Mouse (Mus musculus): ENCODE measurements around the gene Cuta. TPM values are rescaled to one million over a fixed set of nuclear protein-coding genes. Genes with fewer than 3 reads are reported as not detected.
"Not testable (repeated sequence)": the region's sequence is repeated elsewhere in the genome, so short reads cannot be mapped to it uniquely, and the experiment has no call there.

The Cuta gene
- polyA plus RNA-seq, 1 experiment from 2014 or later, result 172 TPM

DNA sequence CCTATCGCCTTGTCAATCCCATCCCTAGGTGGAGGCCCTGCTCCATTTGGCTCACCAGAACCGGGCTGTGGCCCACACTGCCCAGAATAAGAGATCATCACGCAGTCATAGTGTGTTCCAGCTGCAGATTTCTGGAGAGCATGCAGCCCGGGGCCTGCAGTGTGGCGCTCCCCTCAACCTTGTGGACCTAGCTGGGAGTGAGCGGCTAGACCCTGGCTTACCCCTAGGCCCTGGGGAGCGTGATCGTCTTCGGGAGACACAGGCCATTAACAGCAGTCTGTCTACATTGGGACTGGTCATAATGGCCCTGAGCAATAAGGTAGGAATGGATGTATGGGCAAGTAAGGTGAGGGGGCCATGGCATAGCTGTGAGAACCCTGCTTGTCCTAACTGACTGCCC, 14.0 kb downstream of the Cuta start:
- not testable (repeated sequence) for ATAC-seq; H3K4me1 ChIP-seq; H3K4me3 ChIP-seq; H3K9ac ChIP-seq; H3K27me3 ChIP-seq; H3K9me3 ChIP-seq (replicated peaks); H3K4me2 ChIP-seq; H3K27ac ChIP-seq
- peaks cover 77% of the 10 kb centered on the region for H3K36me3 ChIP-seq (ENCODE audit: poor library complexity, severe bottlenecking)
- 94% methylated on average over 9 of the region's 9 CpGs for WGBS

DNA sequence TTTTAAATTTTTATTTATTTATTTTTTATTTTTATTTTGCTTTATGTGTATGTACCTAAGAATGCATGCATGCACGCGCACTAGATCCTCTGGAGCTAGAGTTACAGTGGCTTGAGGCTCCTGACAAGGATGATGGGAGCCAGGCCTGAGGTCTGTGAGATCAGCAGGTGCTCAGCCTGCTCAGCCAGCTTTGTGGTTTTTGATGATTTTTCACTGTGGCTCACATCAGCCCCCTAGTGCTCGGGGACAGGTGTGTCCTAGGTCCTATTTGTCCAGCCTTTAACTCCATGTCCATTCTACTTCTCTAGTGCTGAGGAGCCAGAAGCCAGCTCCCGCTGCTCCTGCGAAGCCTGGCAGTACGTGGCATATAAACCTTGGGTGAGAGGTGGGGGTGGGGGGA, 17.0 kb downstream of the Cuta start:
- H3K4me2 ChIP-seq; H3K9ac ChIP-seq; ATAC-seq; H3K27ac ChIP-seq; H3K9me3 ChIP-seq (replicated peaks); H3K27me3 ChIP-seq; H3K4me3 ChIP-seq: not testable (repeated sequence)
- Histone ChIP-seq H3K4me1 (peaks cover 15% of the 10 kb centered on the region), H3K36me3 (ENCODE audit: poor library complexity, severe bottlenecking) (peaks cover 51% of the 10 kb centered on the region)
- 93% methylated on average over 6 of the region's 6 CpGs for WGBS

DNA sequence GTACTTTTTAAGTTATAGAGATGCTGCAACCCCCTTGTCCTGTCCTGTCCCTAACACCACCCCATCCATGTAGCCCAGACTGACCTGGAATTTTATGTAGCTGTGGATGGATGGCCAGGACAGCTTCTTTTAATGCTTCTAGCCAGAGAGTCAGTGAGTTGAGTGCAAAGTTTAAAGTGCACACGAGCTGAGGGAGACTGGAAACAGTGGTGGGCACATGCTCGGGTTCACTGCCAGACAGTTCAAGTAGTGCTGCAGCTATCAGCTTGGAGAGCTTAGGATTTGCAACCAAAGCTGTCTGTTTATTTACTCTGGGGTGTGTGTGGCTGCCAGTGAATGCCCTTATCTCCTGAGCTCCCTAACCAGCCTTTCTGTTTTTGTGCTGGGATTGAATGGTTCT, 19.9 kb downstream of the Cuta start:
- ATAC-seq; H3K27ac ChIP-seq; H3K4me3 ChIP-seq; H3K9me3 ChIP-seq (replicated peaks); H3K9ac ChIP-seq; H3K27me3 ChIP-seq; H3K4me2 ChIP-seq: not testable (repeated sequence)
- Histone ChIP-seq H3K4me1 (peaks cover 15% of the 10 kb centered on the region), H3K36me3 (ENCODE audit: poor library complexity, severe bottlenecking) (peaks cover 26% of the 10 kb centered on the region)
- 80% methylated on average over 2 of the region's 2 CpGs for WGBS

DNA sequence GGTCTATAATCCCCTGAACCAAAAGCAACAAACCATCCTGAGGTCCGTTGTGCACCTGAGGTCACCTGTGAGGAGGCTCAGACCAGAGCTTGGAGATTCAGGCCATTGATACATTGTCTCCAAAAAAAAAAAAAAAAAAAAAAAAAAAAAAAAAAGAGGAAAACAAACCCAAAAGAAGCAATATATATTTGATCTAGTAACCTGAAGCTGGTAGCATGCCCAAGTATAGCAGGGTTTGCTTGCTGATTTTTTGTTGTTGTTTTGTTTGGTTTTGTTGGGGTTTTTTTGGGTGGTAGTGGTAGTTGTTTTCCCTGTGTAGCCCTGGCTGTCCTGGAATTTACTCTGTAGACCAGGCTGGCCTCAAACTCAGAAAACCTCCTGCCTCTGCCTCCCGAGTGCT, 21.0 kb downstream of the Cuta start:
- 69% methylated on average over 2 of the region's 2 CpGs for WGBS
- Histone ChIP-seq H3K9me3 (replicated peaks) (no peaks in the 10 kb centered on the region), H3K4me3 (peak overlapping the region; percentile 63), H3K27ac (no peak overlapping the region), H3K27me3 (no peaks in the 10 kb centered on the region), H3K36me3 (ENCODE audit: poor library complexity, severe bottlenecking) (peaks cover 17% of the 10 kb centered on the region), H3K4me1 (peaks cover 15% of the 10 kb centered on the region), H3K4me2 (peak overlapping the region; percentile 69), H3K9ac (peak overlapping the region; percentile 46; the same call in 1 of the 2 replicates)
- no peak for ATAC-seq

DNA sequence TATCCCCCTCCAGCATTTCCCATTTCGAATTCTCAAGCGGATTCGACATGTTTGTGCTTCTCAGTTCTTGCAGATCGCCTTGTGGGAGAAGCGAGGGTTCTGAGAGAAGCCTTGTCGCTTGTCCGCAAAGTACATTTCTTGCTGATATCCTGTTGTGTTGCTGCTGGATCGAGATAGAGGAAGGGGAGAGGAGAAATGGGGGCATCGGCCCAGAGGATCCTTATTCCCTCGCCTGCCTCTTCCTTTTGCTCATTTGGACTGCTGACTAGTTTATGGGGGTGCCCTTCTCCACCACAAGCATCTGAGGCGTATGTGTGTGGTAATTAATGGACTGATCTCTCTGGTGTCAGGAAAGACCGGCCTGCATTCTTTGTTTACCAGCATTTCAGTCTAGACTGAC, 21.8 kb downstream of the Cuta start:
- not testable (repeated sequence) for H3K9me3 ChIP-seq (replicated peaks); H3K27me3 ChIP-seq; ATAC-seq
- Histone ChIP-seq H3K36me3 (ENCODE audit: poor library complexity, severe bottlenecking) (peaks cover 13% of the 10 kb centered on the region), H3K4me1 (peaks cover 15% of the 10 kb centered on the region), H3K27ac (peak overlapping the region; percentile 8; the same call in 1 of the 2 replicates), H3K9ac (peak overlapping the region; percentile 70), H3K4me3 (peak overlapping the region; percentile 63), H3K4me2 (peak overlapping the region; percentile 69)
- under 1% methylated on average over 12 of the region's 12 CpGs for WGBS

DNA sequence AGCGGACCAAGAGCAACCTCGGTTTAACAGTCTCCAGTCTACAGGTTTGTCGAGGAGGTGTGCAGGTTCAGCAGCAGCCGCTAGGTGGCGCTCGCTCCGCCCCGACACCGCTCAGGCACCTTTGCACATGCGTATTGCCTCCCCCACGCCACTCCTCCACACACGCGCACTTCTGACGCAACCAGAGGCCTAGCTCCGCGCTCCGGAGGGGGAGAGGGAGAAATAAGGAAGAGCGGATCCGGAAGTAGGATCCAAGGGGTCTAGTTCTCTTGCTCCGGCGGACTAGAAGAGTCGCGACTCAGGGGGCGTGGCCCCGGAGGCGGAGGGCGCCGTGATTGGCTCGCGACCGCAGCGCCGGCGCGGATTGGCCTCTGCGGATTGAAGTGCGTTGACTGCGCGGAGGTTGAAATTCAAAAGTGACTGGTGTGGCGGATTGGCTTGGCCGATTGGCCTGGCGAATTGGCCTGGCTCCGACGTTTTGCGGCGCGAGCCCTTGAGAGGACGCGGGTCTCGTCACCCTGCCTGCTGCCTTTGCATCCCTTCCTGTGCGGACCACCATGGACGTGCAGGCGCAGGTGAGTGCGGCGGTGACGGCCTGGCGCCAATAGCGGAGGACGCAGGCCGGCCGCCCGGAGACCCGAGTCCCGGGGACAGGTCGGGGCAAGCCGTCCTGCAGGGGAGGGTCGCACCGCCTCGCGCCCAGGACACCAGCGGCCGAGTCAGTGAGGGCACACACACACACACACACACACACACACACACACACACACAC, 22.5 kb downstream of the Cuta start, which contains the start of gene Kifc5b:
Kifc5b (plus strand) TSS at position 381 of the 772 bp plus-strand sequence.
- Histone ChIP-seq H3K9ac (peak within 1 kb of the TSS; percentile 70), H3K27ac (peak within 1 kb of the TSS; percentile 8; the same call in 1 of the 2 replicates), H3K36me3 (ENCODE audit: poor library complexity, severe bottlenecking) (peaks cover 13% of the 10 kb centered on the region), H3K4me2 (peak within 1 kb of the TSS; percentile 69), H3K9me3 (replicated peaks) (no peaks in the 10 kb centered on the region), H3K4me1 (peaks cover 15% of the 10 kb centered on the region), H3K27me3 (no peaks in the 10 kb centered on the region), H3K4me3 (peak within 1 kb of the TSS; percentile 63)
- peak; percentile 99 for ATAC-seq
- WGBS, result under 1% methylated on average over 63 of the region's 72 CpGs

DNA sequence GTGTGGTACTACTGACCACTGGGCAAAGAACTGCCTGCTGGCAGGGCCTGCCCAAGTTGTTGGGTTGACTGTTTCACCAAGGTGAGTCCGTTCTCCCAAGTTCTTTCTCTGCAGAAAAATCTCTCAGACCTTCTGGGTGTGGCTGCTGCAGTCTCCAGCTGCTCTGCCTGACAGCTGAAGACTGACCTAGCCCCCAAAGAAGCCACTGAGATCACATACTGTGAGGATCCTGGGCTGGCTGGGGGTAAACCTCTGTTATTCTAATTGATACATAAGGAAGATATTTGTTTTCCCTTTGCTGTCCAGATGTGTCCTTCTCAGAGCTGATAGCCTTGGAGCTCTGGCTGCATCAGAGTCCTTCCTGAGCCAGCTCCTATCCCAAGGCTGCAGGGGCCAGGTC, 24.1 kb downstream of the Cuta start:
- WGBS, result 68% methylated on average over 1 of the region's 1 CpGs
- Histone ChIP-seq H3K27ac (no peak overlapping the region), H3K4me3 (no peak overlapping the region), H3K4me1 (peaks cover 15% of the 10 kb centered on the region), H3K27me3 (no peaks in the 10 kb centered on the region), H3K36me3 (ENCODE audit: poor library complexity, severe bottlenecking) (no peaks in the 10 kb centered on the region), H3K4me2 (no peak overlapping the region), H3K9ac (no peak overlapping the region; the same call in 1 of the 2 replicates), H3K9me3 (replicated peaks) (no peaks in the 10 kb centered on the region)
- ATAC-seq, result no peak

DNA sequence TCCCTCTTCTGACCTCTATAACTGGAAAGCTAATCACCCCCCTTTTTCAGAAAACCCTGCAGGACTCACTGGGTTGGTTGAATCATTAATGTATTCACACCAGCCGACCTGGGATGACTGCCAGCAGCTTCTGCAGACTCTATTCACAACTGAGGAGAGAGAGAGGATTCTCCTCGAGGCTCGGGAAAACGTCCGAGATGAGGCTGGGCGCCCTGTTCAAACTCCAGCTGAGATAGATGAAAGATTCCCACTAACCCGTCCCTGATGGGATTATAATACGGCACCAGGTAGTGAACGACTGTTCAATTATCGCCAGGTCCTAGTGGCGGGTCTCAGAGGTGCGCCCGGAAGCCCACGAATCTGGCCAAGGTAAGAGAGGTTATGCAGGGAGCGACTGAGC, 31.9 kb downstream of the Cuta start:
- not testable (repeated sequence) for ATAC-seq; H3K9me3 ChIP-seq (replicated peaks); H3K9ac ChIP-seq; H3K27ac ChIP-seq; H3K4me3 ChIP-seq; H3K27me3 ChIP-seq; H3K36me3 ChIP-seq (ENCODE audit: poor library complexity, severe bottlenecking); H3K4me1 ChIP-seq; H3K4me2 ChIP-seq
- WGBS, result 70% methylated on average over 15 of the region's 15 CpGs

DNA sequence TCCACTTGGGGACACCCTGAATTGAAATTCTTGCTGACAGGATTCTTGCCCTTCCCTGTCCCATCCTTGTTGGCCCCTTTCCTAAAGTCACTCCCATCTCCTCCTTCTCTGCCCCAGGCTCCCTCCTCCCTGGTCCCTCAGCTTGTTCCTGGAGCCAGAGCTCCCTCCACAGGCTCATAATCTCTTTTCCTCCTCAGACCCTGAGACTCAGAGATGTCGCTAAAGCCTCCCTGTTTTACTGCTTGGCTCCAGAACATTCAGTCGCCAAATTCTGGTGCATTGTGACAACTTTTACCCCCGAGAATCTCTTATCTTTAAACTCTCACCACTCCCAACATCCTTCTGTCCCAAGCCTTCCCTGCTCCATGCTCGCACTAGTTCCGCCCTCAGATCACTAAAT, 35.0 kb downstream of the Cuta start:
- Histone ChIP-seq H3K4me2 (no peak overlapping the region), H3K27me3 (no peaks in the 10 kb centered on the region; the same call in 1 of the 2 replicates), H3K9ac (no peak overlapping the region), H3K4me1 (no peaks in the 10 kb centered on the region), H3K9me3 (replicated peaks) (no peaks in the 10 kb centered on the region), H3K4me3 (no peak overlapping the region), H3K27ac (no peak overlapping the region), H3K36me3 (ENCODE audit: poor library complexity, severe bottlenecking) (no peaks in the 10 kb centered on the region)
- ATAC-seq, result no peak
- WGBS, result 56% methylated on average over 5 of the region's 5 CpGs

DNA sequence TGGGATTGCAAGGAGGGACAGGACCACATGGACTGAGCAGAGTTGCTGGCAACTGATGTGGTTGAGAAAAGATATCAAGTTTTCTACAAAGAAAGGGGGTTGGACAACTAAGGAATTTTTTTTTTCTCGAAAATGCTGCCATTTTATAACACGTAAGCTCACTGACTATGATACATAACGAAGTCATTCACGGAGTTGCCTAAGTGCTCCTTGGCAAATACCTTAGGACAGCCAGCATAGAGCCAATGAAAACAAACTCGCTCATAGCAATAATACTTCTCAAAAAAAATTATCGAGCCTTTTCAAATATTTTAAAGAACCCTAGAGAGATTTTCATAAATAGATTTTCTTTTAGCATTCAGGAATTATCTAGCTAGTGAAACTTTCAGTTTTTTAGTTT, 38.5 kb downstream of the Cuta start:
- no peak overlapping the region for H3K27ac ChIP-seq
- no peaks in the 10 kb centered on the region for H3K9me3 ChIP-seq (replicated peaks)
- H3K27me3 ChIP-seq, result peaks cover 11% of the 10 kb centered on the region; the same call in 1 of the 2 replicates
- H3K4me3 ChIP-seq, result no peak overlapping the region
- no peak for ATAC-seq
- H3K36me3 ChIP-seq (ENCODE audit: poor library complexity, severe bottlenecking), result no peaks in the 10 kb centered on the region
- no peak overlapping the region for H3K9ac ChIP-seq
- WGBS, result 81% methylated on average over 6 of the region's 6 CpGs
- H3K4me2 ChIP-seq, result no peak overlapping the region
- H3K4me1 ChIP-seq, result no peaks in the 10 kb centered on the region

DNA sequence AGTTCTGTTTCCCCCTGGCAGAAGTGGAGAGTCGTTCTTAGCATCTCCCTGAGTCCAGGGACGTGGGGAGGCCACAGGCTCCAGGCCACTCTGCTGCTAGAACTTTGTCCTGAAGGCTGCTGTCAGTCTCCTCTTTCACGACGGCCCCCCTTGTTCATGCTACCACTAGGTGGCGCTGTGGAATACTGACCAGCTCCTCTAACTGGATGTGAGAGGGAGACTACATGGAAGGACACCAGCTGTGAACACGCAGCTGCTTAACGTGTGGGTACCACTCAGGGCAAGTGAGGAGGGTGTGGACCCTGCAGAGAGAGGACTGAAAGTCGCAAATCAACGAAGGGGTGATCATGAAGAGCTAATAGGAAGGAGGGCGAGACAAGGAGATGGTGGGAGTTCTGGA, 43.8 kb downstream of the Cuta start:
- Histone ChIP-seq H3K27me3 (peaks cover 12% of the 10 kb centered on the region), H3K9ac (no peak overlapping the region), H3K4me2 (no peak overlapping the region), H3K4me1 (peaks cover 26% of the 10 kb centered on the region), H3K36me3 (ENCODE audit: poor library complexity, severe bottlenecking) (no peaks in the 10 kb centered on the region), H3K9me3 (replicated peaks) (no peaks in the 10 kb centered on the region), H3K27ac (no peak overlapping the region), H3K4me3 (no peak overlapping the region)
- WGBS, result 14% methylated on average over 10 of the region's 10 CpGs
- no peak for ATAC-seq

DNA sequence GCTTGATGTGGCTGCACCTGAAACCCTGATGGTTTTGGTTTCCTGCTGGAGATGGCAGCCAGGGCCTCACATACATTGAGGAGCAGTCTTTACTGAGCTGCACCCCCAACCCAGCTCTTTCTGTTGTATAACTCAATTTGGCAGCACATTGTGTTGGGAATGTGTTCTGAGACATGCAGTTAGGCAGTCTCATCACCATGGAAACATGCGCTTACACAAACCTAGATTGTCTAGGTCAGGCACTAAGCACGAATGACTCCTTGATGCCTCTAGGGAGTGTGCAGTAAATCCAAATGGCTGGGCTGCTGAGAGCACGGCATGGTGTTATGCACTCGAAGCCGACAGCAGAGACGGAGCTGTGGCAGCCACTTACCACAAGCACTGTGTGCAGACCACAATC, 45.0 kb downstream of the Cuta start:
- Histone ChIP-seq H3K27me3 (peaks cover 14% of the 10 kb centered on the region), H3K9me3 (replicated peaks) (no peaks in the 10 kb centered on the region), H3K4me2 (no peak overlapping the region), H3K4me3 (no peak overlapping the region), H3K36me3 (ENCODE audit: poor library complexity, severe bottlenecking) (no peaks in the 10 kb centered on the region), H3K4me1 (peaks cover 26% of the 10 kb centered on the region), H3K27ac (peak overlapping the region; percentile 40; the same call in 1 of the 2 replicates), H3K9ac (no peak overlapping the region)
- no peak for ATAC-seq
- WGBS, result 82% methylated on average over 6 of the region's 6 CpGs

DNA sequence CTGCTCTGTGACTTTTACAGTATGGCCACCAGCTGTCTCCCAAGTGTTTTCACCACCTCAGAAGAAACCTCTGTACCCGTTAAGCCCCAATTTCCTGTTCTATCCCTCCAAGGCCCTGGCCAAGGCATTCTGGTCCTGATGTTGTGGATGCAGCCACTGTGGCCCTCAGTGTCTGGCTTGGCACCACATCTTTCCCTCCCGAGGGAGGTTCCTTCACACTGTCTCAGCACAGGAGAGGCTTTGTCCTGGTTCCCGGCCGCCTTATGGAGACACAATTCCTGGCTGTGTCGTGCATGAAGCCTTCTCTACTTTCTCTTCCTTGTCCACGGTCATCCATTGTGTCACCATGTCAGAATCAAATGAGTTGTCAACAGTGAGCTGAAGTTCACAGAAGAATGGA, 45.9 kb downstream of the Cuta start:
- ATAC-seq, result no peak
- Histone ChIP-seq H3K4me2 (no peak overlapping the region), H3K27ac (peak overlapping the region; percentile 59; the same call in 1 of the 2 replicates), H3K9ac (no peak overlapping the region), H3K36me3 (ENCODE audit: poor library complexity, severe bottlenecking) (no peaks in the 10 kb centered on the region), H3K4me1 (peaks cover 26% of the 10 kb centered on the region), H3K9me3 (replicated peaks) (no peaks in the 10 kb centered on the region), H3K27me3 (peaks cover 15% of the 10 kb centered on the region), H3K4me3 (no peak overlapping the region)
- WGBS, result 65% methylated on average over 6 of the region's 6 CpGs
